Mouse (Mus musculus): ENCODE results near the gene Smtnl2. TPM values are rescaled to one million over a fixed set of nuclear protein-coding genes. Genes with fewer than 3 reads are reported as not detected.

Smtnl2 gene
- polyA plus RNA-seq, 1 experiment from 2014 or later = 109 TPM

- no peak overlapping the region for H3K4me3 ChIP-seq (ENCODE audit: low read length)
Measured at GRCm38 (mm10) chr11:72406079-72406675, 5.3 kb downstream of the Smtnl2 start.

DNA sequence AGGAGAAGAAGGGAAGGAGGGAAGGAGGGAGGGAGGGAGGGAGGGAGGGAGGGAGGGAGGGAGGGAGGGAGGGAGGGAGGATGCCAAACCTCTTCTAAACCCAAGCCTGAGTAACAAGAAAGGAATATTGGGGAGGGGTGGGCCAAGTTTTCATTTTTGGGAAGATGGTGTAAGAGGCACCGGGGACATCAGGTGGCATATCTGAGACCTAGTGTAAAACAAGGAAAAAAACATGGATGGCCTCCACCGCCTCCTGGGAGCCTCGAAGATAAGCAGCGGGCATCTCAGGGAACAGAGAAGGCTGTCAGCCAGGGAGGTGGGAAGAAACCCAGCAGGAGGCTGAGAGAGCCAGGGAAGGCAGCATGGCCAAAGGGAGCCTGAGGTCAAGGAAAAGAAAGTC is 6.0 kb downstream of the Smtnl2 start:
- H3K27ac ChIP-seq (ENCODE audit: low read length) = peak overlapping the region; percentile 27
- H3K4me2 ChIP-seq (replicated peaks; ENCODE audit: low read depth, low read length) = no peak overlapping the region
- no peaks in the 10 kb centered on the region for H3K36me3 ChIP-seq (ENCODE audit: insufficient read depth, low read length)
- H3K9me3 ChIP-seq (ENCODE audit: low read length) = no peaks in the 10 kb centered on the region
- H3K27me3 ChIP-seq (ENCODE audit: insufficient read depth, low read length) = 0 out of 2 replicates have a peak, but pooled peaks cover 4% of the 10 kb centered on the region
- peaks cover 88% of the 10 kb centered on the region for H3K4me1 ChIP-seq (ENCODE audit: insufficient read depth, low read length)
- WGBS = 69% methylated on average over 4 of the region's 4 CpGs
- H3K9ac ChIP-seq (replicated peaks; ENCODE audit: low read length) = 0 out of 2 replicates have a peak overlapping the region, but pooled peaks have one; percentile 5
- no peak overlapping the region for H3K4me3 ChIP-seq (ENCODE audit: low read length)
- ATAC-seq (ENCODE audit: low FRiP score, low TSS enrichment) = no peak

More at GRCm38 (mm10) chr11:72406079-72406675, 5.3 kb downstream of the Smtnl2 start:
- 0 out of 2 replicates have a peak, but pooled peaks cover 4% of the 10 kb centered on the region for H3K27me3 ChIP-seq (ENCODE audit: insufficient read depth, low read length)
- H3K4me1 ChIP-seq (ENCODE audit: insufficient read depth, low read length) = peaks cover 85% of the 10 kb centered on the region
- ATAC-seq (ENCODE audit: low FRiP score, low TSS enrichment) = no peak
- no peaks in the 10 kb centered on the region for H3K36me3 ChIP-seq (ENCODE audit: insufficient read depth, low read length)
- peak overlapping the region; percentile 93 for H3K4me2 ChIP-seq (replicated peaks; ENCODE audit: low read depth, low read length)
- no peaks in the 10 kb centered on the region for H3K9me3 ChIP-seq (ENCODE audit: low read length)
- H3K9ac ChIP-seq (replicated peaks; ENCODE audit: low read length) = peak overlapping the region; percentile 56; the same call in 1 of the 2 replicates
- 54% methylated on average over 8 of the region's 8 CpGs for WGBS
- peak overlapping the region; percentile 66 for H3K27ac ChIP-seq (ENCODE audit: low read length)

DNA sequence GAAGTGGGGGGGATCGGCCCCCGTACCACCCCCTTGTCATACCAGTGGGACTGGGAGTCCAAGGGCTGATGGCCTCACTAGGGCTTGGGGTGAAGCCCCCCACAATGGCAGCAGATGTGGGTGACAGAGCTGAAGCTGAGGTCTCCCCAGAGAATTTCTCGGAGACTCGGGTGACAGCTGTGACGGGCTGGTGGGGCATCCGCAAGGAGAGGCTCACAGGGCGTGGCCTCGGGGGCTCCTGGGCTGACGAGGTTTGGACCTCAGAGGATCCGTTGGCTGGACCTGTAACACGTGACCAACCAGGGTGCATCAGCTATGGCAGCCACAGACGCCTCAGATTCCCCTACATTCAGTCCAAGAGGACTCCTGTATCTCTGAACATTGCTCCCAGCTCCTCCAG is 8.5 kb downstream of the Smtnl2 start:
- 80% methylated on average over 12 of the region's 12 CpGs for WGBS
- Histone ChIP-seq H3K4me1 (ENCODE audit: insufficient read depth, low read length) (peaks cover 75% of the 10 kb centered on the region), H3K4me3 (ENCODE audit: low read length) (no peak overlapping the region), H3K4me2 (replicated peaks; ENCODE audit: low read depth, low read length) (no peak overlapping the region), H3K36me3 (ENCODE audit: insufficient read depth, low read length) (peaks cover 14% of the 10 kb centered on the region), H3K27me3 (ENCODE audit: insufficient read depth, low read length) (no peaks in the 10 kb centered on the region), H3K27ac (ENCODE audit: low read length) (peak overlapping the region; percentile 81), H3K9me3 (ENCODE audit: low read length) (no peaks in the 10 kb centered on the region), H3K9ac (replicated peaks; ENCODE audit: low read length) (peak overlapping the region; percentile 0)
- ATAC-seq (ENCODE audit: low FRiP score, low TSS enrichment) = no peak

DNA sequence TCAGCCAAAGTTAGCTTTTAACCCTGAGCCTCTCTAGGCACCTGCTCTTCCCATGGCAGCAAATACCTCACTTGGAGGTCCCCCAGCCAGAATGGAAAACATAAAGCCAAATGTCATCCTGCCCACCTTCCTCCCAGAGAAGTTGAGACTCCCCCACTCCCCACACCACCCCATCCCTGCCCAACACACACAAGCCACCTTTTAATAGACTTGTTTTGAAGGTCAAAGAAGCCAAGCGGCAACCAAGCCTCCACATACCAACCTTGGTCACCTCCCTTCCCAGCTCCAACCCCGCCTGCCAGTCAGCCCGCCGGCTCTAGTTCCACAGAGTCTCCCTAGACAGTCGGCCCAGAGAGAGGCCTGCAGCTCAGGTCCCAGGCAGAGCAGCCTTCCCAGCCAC is 9.5 kb downstream of the Smtnl2 start:
- Histone ChIP-seq H3K27me3 (ENCODE audit: insufficient read depth, low read length) (no peaks in the 10 kb centered on the region), H3K36me3 (ENCODE audit: insufficient read depth, low read length) (peaks cover 21% of the 10 kb centered on the region), H3K9me3 (ENCODE audit: low read length) (no peaks in the 10 kb centered on the region), H3K9ac (replicated peaks; ENCODE audit: low read length) (no peak overlapping the region), H3K4me1 (ENCODE audit: insufficient read depth, low read length) (peaks cover 75% of the 10 kb centered on the region), H3K4me3 (ENCODE audit: low read length) (no peak overlapping the region), H3K27ac (ENCODE audit: low read length) (peak overlapping the region; percentile 81), H3K4me2 (replicated peaks; ENCODE audit: low read depth, low read length) (peak overlapping the region; percentile 3)
- ATAC-seq (ENCODE audit: low FRiP score, low TSS enrichment) = peak; percentile 77
- 27% methylated on average over 5 of the region's 5 CpGs for WGBS

DNA sequence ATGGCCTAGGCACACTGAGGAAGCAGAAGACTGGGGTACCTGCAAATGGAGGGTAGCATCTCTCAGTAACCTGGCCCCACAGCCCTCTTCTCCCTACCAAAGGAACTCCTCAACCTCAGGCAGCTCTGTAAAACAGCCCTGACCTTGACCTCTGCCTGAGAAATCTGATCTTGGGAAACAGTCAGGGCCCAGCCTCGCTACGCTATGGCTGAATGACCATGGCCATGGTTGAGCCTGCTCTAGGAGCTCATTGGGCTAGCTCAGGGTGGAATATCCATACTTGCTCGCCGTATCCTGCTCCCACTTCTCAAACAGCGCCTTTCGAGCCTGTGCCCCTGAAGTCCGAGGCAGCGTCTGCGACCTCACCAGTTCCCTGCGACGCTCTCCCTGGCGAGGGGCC is 10.4 kb downstream of the Smtnl2 start:
- 36% methylated on average over 12 of the region's 12 CpGs for WGBS
- Histone ChIP-seq H3K4me1 (ENCODE audit: insufficient read depth, low read length) (peaks cover 75% of the 10 kb centered on the region), H3K4me3 (ENCODE audit: low read length) (no peak overlapping the region)

DNA sequence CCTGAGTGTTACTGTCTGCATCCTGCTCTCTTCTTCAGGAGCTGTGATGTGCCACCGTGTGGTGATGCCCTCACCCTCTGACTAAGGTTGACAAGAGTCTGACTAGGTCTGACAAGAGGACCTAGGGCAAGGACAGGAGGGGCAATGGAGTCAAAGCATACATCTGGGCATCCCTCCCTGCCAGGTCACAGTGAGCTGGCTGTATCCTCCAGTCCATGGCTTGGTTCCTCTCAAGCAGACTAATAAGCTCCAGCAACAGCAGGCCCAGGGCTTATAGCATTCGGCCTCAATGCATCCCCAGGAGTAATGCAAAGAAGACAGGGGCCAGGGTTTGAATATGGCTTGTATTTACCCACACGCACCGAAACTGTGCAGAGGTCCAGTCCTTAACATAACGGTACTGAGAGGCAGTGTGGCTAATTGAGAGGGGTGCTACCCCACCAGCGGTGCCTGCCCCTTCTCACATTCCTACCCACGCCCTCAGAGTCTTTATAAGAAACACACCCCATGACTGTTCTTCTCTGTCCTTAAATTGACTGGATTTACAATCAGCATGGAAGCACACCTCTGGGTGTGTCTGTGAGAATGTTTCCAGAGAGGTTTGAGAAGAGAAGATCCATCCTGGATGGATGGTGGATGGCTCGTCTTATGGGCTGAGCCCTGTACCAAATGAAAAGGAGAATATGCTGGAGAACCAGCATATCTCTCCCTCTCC is 13.5 kb downstream of the Smtnl2 start:
- ATAC-seq (ENCODE audit: low FRiP score, low TSS enrichment) = no peak
- Histone ChIP-seq H3K36me3 (ENCODE audit: insufficient read depth, low read length) (peaks cover 35% of the 10 kb centered on the region), H3K9me3 (ENCODE audit: low read length) (no peaks in the 10 kb centered on the region), H3K27me3 (ENCODE audit: insufficient read depth, low read length) (no peaks in the 10 kb centered on the region), H3K4me1 (ENCODE audit: insufficient read depth, low read length) (peaks cover 69% of the 10 kb centered on the region), H3K27ac (ENCODE audit: low read length) (no peak overlapping the region), H3K9ac (replicated peaks; ENCODE audit: low read length) (no peak overlapping the region), H3K4me3 (ENCODE audit: low read length) (no peak overlapping the region), H3K4me2 (replicated peaks; ENCODE audit: low read depth, low read length) (no peak overlapping the region)
- 88% methylated on average over 8 of the region's 8 CpGs for WGBS

More for the DNA sequence above, 10.4 kb downstream of the Smtnl2 start:
- peaks cover 25% of the 10 kb centered on the region for H3K36me3 ChIP-seq (ENCODE audit: insufficient read depth, low read length)
- H3K27ac ChIP-seq (ENCODE audit: low read length) = peak overlapping the region; percentile 81
- peak; percentile 74 for ATAC-seq (ENCODE audit: low FRiP score, low TSS enrichment)
- H3K4me2 ChIP-seq (replicated peaks; ENCODE audit: low read depth, low read length) = 0 out of 2 replicates have a peak overlapping the region, but pooled peaks have one; percentile 3
- no peaks in the 10 kb centered on the region for H3K27me3 ChIP-seq (ENCODE audit: insufficient read depth, low read length)
- H3K9me3 ChIP-seq (ENCODE audit: low read length) = no peaks in the 10 kb centered on the region
- no peak overlapping the region for H3K9ac ChIP-seq (replicated peaks; ENCODE audit: low read length)

DNA sequence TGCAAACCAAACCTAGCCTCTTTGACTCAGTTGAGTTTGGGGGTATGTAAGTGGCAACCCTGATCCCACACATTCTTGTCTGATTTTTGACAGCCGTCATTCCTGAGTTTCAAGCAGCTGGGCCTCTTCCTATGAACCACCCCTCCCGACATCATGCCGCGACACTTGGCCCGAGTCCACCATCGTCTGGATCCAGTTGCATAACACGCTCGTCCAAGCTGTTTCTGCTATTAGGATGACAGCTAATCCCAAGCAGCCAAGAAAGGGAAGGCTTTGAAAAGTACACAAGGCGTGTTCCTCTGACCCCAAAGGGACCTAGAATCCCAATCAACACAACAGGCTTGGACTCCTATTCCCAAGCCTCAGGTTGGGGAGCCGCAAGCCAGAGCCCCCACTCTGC is 14.4 kb downstream of the Smtnl2 start:
- H3K4me2 ChIP-seq (replicated peaks; ENCODE audit: low read depth, low read length) = no peak overlapping the region
- H3K27ac ChIP-seq (ENCODE audit: low read length) = no peak overlapping the region
- ATAC-seq (ENCODE audit: low FRiP score, low TSS enrichment) = no peak
- H3K27me3 ChIP-seq (ENCODE audit: insufficient read depth, low read length) = no peaks in the 10 kb centered on the region
- no peaks in the 10 kb centered on the region for H3K9me3 ChIP-seq (ENCODE audit: low read length)
- no peak overlapping the region for H3K9ac ChIP-seq (replicated peaks; ENCODE audit: low read length)
- 71% methylated on average over 10 of the region's 10 CpGs for WGBS
- peaks cover 36% of the 10 kb centered on the region for H3K36me3 ChIP-seq (ENCODE audit: insufficient read depth, low read length)
- H3K4me3 ChIP-seq (ENCODE audit: low read length) = no peak overlapping the region
- peaks cover 60% of the 10 kb centered on the region for H3K4me1 ChIP-seq (ENCODE audit: insufficient read depth, low read length)

DNA sequence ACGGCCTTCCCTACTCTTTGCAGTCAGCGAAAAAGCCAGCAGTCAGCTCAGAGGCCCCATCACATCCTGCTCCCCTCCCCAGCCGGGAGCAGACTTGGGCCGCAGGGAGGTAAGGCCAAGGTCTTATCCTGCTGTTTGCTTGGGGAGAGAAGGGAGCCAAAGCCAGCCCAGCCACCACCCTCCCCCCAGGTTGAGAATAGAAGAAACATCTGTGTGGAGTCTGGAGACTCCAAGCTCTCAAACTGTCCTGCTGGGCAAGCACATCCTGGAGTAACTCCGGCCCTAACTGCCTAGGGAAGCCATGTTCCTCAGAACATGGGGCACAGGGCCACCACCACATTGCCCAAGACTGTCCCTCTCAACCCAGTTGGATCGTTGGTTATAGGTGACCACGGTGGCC is 14.9 kb downstream of the Smtnl2 start:
- 75% methylated on average over 7 of the region's 7 CpGs for WGBS
- no peak overlapping the region for H3K27ac ChIP-seq (ENCODE audit: low read length)

GRCm38 (mm10) chr11:72395652-72396051 is 15.9 kb downstream of the Smtnl2 start:
- no peak for ATAC-seq (ENCODE audit: low FRiP score, low TSS enrichment)
- Histone ChIP-seq H3K36me3 (ENCODE audit: insufficient read depth, low read length) (peaks cover 39% of the 10 kb centered on the region), H3K27ac (ENCODE audit: low read length) (0 out of 2 replicates have a peak overlapping the region, but pooled peaks have one; percentile 13), H3K9ac (replicated peaks; ENCODE audit: low read length) (no peak overlapping the region), H3K4me3 (ENCODE audit: low read length) (no peak overlapping the region), H3K27me3 (ENCODE audit: insufficient read depth, low read length) (no peaks in the 10 kb centered on the region), H3K4me2 (replicated peaks; ENCODE audit: low read depth, low read length) (no peak overlapping the region), H3K9me3 (ENCODE audit: low read length) (no peaks in the 10 kb centered on the region), H3K4me1 (ENCODE audit: insufficient read depth, low read length) (peaks cover 47% of the 10 kb centered on the region)
- whole genome bisulfite sequencing = 56% methylated on average over 6 of the region's 6 CpGs

More for the DNA sequence above, 14.9 kb downstream of the Smtnl2 start:
- no peaks in the 10 kb centered on the region for H3K27me3 ChIP-seq (ENCODE audit: insufficient read depth, low read length)
- no peak overlapping the region for H3K9ac ChIP-seq (replicated peaks; ENCODE audit: low read length)
- no peak overlapping the region for H3K4me3 ChIP-seq (ENCODE audit: low read length)
- H3K4me2 ChIP-seq (replicated peaks; ENCODE audit: low read depth, low read length) = no peak overlapping the region
- H3K9me3 ChIP-seq (ENCODE audit: low read length) = no peaks in the 10 kb centered on the region
- 0 out of 2 replicates have a peak, but pooled peaks have one; percentile 4 for ATAC-seq (ENCODE audit: low FRiP score, low TSS enrichment)
- H3K4me1 ChIP-seq (ENCODE audit: insufficient read depth, low read length) = peaks cover 56% of the 10 kb centered on the region
- peaks cover 36% of the 10 kb centered on the region for H3K36me3 ChIP-seq (ENCODE audit: insufficient read depth, low read length)

DNA sequence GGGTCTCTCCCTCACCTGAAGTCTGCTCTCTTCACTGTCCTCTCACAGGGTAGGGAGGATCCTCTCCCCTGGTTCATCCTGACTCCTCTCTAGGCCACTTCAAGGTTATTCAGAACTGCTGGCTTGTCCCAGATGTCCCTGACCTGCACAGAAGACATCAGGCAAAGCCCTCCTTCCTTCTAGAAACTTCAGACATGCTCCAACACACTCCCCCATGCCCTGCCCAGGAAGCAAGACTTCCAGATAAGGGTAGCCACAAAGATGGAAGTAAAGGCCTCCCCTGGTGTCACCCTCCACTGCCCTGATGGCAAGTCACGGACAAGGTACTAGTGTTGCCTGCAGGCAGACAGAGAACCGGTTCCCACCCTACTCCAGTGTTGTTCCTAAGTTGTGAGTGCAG is 16.8 kb downstream of the Smtnl2 start:
- Histone ChIP-seq H3K36me3 (ENCODE audit: insufficient read depth, low read length) (peaks cover 33% of the 10 kb centered on the region), H3K27ac (ENCODE audit: low read length) (no peak overlapping the region), H3K27me3 (ENCODE audit: insufficient read depth, low read length) (no peaks in the 10 kb centered on the region), H3K4me2 (replicated peaks; ENCODE audit: low read depth, low read length) (no peak overlapping the region), H3K9ac (replicated peaks; ENCODE audit: low read length) (no peak overlapping the region), H3K4me1 (ENCODE audit: insufficient read depth, low read length) (peaks cover 38% of the 10 kb centered on the region), H3K4me3 (ENCODE audit: low read length) (no peak overlapping the region), H3K9me3 (ENCODE audit: low read length) (no peaks in the 10 kb centered on the region)
- ATAC-seq (ENCODE audit: low FRiP score, low TSS enrichment) = 0 out of 2 replicates have a peak, but pooled peaks have one; percentile 25
- 43% methylated on average over 2 of the region's 2 CpGs for WGBS
